12 mouse cellular contexts compared by ENCODE assay signal in the genomic region with DNA sequence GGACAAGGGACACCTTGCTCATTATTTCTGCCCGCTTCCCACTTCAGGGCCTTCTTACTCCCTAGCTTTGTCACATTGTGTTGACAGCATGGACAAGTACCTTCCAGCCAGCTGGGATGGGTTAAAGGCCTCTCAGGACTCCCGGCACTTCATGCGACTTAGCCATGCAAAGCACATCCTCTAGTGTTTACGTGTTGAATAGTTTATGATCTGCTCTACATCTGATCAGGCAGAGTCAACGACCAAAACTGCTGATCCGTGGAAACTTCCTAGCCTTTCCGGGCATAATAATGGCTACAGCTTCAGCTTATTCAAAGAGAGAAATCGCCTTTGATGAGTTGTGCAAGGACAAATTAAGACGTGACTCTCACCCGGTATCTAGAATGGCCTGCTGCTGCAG.
"Had no signal": no experiment of that assay in that cellular context is flagged by ENCODE, and none has a peak within 500 bp of the region (broad histone marks: within the 10 kb centered on the region; RNA-seq: fewer than 3 reads in every experiment).

No protein-coding gene starts in this region.

- H3K4me2 ChIP-seq: intestine, embryonic 15.5 days; limb, embryonic 12.5 days; liver, embryonic 13.5 days; neural tube, embryonic 13.5 days had no signal

- H3K27ac ChIP-seq: intestine, embryonic 15.5 days; layer of hippocampus, adult 2 months; limb, embryonic 12.5 days; liver, embryonic 13.5 days; neural tube, embryonic 13.5 days had no signal

- DNase-seq: kidney, adult 2 months; liver; liver, embryonic 13.5 days; liver, postnatal 0 days; lung, postnatal 36 days; right cerebral cortex, adult 18-20 months; right cerebral cortex, postnatal 25 days; thymus, postnatal 36 days had no signal

- H3K9me3 ChIP-seq: intestine, embryonic 15.5 days; limb, embryonic 12.5 days; liver, embryonic 13.5 days; neural tube, embryonic 13.5 days had no signal

- ATAC-seq: intestine, embryonic 15.5 days; liver, postnatal 0 days had no signal

- H3K9ac ChIP-seq: intestine, embryonic 15.5 days; limb, embryonic 12.5 days; liver, embryonic 13.5 days; liver, postnatal 0 days; neural tube, embryonic 13.5 days had no signal

- H3K36me3 ChIP-seq: intestine, embryonic 15.5 days; limb, embryonic 12.5 days; liver, embryonic 13.5 days; neural tube, embryonic 13.5 days had no signal

- H3K4me3 ChIP-seq: intestine, embryonic 15.5 days; layer of hippocampus, adult 2 months; limb, embryonic 12.5 days; liver, embryonic 13.5 days; neural tube, embryonic 13.5 days had no signal

- H3K4me1 ChIP-seq: intestine, embryonic 15.5 days; liver, embryonic 13.5 days; neural tube, embryonic 13.5 days had no signal

- H3K27me3 ChIP-seq: intestine, embryonic 15.5 days; limb, embryonic 12.5 days; liver, embryonic 13.5 days; neural tube, embryonic 13.5 days had no signal
